Mouse (Mus musculus): ENCODE data around the gene Sbno1. TPM values are rescaled to one million over a fixed set of nuclear protein-coding genes. Genes with fewer than 3 reads are reported as not detected.

Gene Sbno1
- polyA plus RNA-seq, 1 experiment from 2014 or later = 70.7 TPM

GRCm38 (mm10) chr5:124359641-124360040, 66.2 kb downstream of the Sbno1 start:
- H3K4me1 ChIP-seq = peaks cover 4% of the 10 kb centered on the region; the same call in 1 of the 2 replicates
- H3K4me3 ChIP-seq = no peak overlapping the region
- no peak for ATAC-seq (ENCODE audit: insufficient number of reproducible peaks, low FRiP score, low TSS enrichment, low read depth)
- H3K9me3 ChIP-seq = no peaks in the 10 kb centered on the region
- 86% methylated on average over 2 of the region's 2 CpGs for WGBS
- H3K36me3 ChIP-seq = no peaks in the 10 kb centered on the region
- no peak overlapping the region for H3K4me2 ChIP-seq
- H3K27me3 ChIP-seq = no peaks in the 10 kb centered on the region
- no peak overlapping the region for H3K27ac ChIP-seq
- H3K9ac ChIP-seq = no peak overlapping the region

GRCm38 (mm10) chr5:124356695-124357094, 69.1 kb downstream of the Sbno1 start:
- 46% methylated on average over 3 of the region's 3 CpGs for WGBS
- H3K4me2 ChIP-seq = no peak overlapping the region
- H3K9me3 ChIP-seq = no peaks in the 10 kb centered on the region
- no peak overlapping the region for H3K27ac ChIP-seq
- ATAC-seq (ENCODE audit: insufficient number of reproducible peaks, low FRiP score, low TSS enrichment, low read depth) = no peak
- no peak overlapping the region for H3K4me3 ChIP-seq
- no peak overlapping the region for H3K9ac ChIP-seq
- H3K27me3 ChIP-seq = no peaks in the 10 kb centered on the region
- H3K4me1 ChIP-seq = peaks cover 12% of the 10 kb centered on the region
- no peaks in the 10 kb centered on the region for H3K36me3 ChIP-seq

- 4% methylated on average over 12 of the region's 12 CpGs for WGBS
- Histone ChIP-seq H3K9ac (peak overlapping the region; percentile 31; the same call in 1 of the 2 replicates), H3K36me3 (no peaks in the 10 kb centered on the region), H3K4me2 (peak overlapping the region; percentile 50), H3K4me1 (peaks cover 25% of the 10 kb centered on the region), H3K27me3 (no peaks in the 10 kb centered on the region), H3K9me3 (no peaks in the 10 kb centered on the region), H3K4me3 (peak overlapping the region; percentile 88), H3K27ac (no peak overlapping the region)
- no peak for ATAC-seq (ENCODE audit: insufficient number of reproducible peaks, low FRiP score, low TSS enrichment, low read depth)
Observed at GRCm38 (mm10) chr5:124355425-124355959, 70.3 kb downstream of the Sbno1 start.

GRCm38 (mm10) chr5:124354574-124355424, 71.0 kb downstream of the Sbno1 start:
- H3K27ac ChIP-seq = peak overlapping the region; percentile 98
- H3K4me2 ChIP-seq = peak overlapping the region; percentile 50
- H3K36me3 ChIP-seq = peaks cover 2% of the 10 kb centered on the region
- H3K9ac ChIP-seq = peak overlapping the region; percentile 100
- no peaks in the 10 kb centered on the region for H3K27me3 ChIP-seq
- peak; percentile 59 for ATAC-seq (ENCODE audit: insufficient number of reproducible peaks, low FRiP score, low TSS enrichment, low read depth)
- H3K4me1 ChIP-seq = peaks cover 29% of the 10 kb centered on the region
- WGBS = under 1% methylated on average over 40 of the region's 60 CpGs
- no peaks in the 10 kb centered on the region for H3K9me3 ChIP-seq
- peak overlapping the region; percentile 88 for H3K4me3 ChIP-seq

- under 1% methylated on average over 70 of the region's 132 CpGs for WGBS
- H3K4me1 ChIP-seq = peaks cover 29% of the 10 kb centered on the region
- no peaks in the 10 kb centered on the region for H3K9me3 ChIP-seq
- H3K4me2 ChIP-seq = peak overlapping the region; percentile 76
- H3K27ac ChIP-seq = peak overlapping the region; percentile 98
- no peaks in the 10 kb centered on the region for H3K27me3 ChIP-seq
- H3K36me3 ChIP-seq = peaks cover 11% of the 10 kb centered on the region
- H3K4me3 ChIP-seq = peak overlapping the region; percentile 88
- H3K9ac ChIP-seq = peak overlapping the region; percentile 100
- no peak for ATAC-seq (ENCODE audit: insufficient number of reproducible peaks, low FRiP score, low TSS enrichment, low read depth)
Observed at GRCm38 (mm10) chr5:124353726-124354547, 71.9 kb downstream of the Sbno1 start.

- H3K9ac ChIP-seq = peak overlapping the region; percentile 100
- peak overlapping the region; percentile 98 for H3K27ac ChIP-seq
- H3K4me3 ChIP-seq = peak overlapping the region; percentile 88
- under 1% methylated on average over 32 of the region's 32 CpGs for WGBS
- no peaks in the 10 kb centered on the region for H3K27me3 ChIP-seq
- no peak for ATAC-seq (ENCODE audit: insufficient number of reproducible peaks, low FRiP score, low TSS enrichment, low read depth)
- H3K4me2 ChIP-seq = peak overlapping the region; percentile 76
- H3K36me3 ChIP-seq = peaks cover 19% of the 10 kb centered on the region
- peaks cover 29% of the 10 kb centered on the region for H3K4me1 ChIP-seq
- no peaks in the 10 kb centered on the region for H3K9me3 ChIP-seq
Observed at GRCm38 (mm10) chr5:124353011-124353725, 72.6 kb downstream of the Sbno1 start.

- peak; percentile 83 for ATAC-seq (ENCODE audit: insufficient number of reproducible peaks, low FRiP score, low TSS enrichment, low read depth)
- H3K4me2 ChIP-seq = peak overlapping the region; percentile 76
- peak overlapping the region; percentile 98 for H3K27ac ChIP-seq
- peaks cover 29% of the 10 kb centered on the region for H3K4me1 ChIP-seq
- no peaks in the 10 kb centered on the region for H3K27me3 ChIP-seq
- whole genome bisulfite sequencing = 1% methylated on average over 23 of the region's 30 CpGs
- peaks cover 22% of the 10 kb centered on the region for H3K36me3 ChIP-seq
- no peaks in the 10 kb centered on the region for H3K9me3 ChIP-seq
- peak overlapping the region; percentile 88 for H3K4me3 ChIP-seq
- H3K9ac ChIP-seq = peak overlapping the region; percentile 100
Observed at GRCm38 (mm10) chr5:124352141-124352920, 73.5 kb downstream of the Sbno1 start.

GRCm38 (mm10) chr5:124351604-124352003, 74.2 kb downstream of the Sbno1 start:
- H3K36me3 ChIP-seq = peaks cover 27% of the 10 kb centered on the region
- H3K27me3 ChIP-seq = no peaks in the 10 kb centered on the region
- H3K4me3 ChIP-seq = peak overlapping the region; percentile 88
- peaks cover 29% of the 10 kb centered on the region for H3K4me1 ChIP-seq
- peak overlapping the region; percentile 76 for H3K4me2 ChIP-seq
- no peaks in the 10 kb centered on the region for H3K9me3 ChIP-seq
- 48% methylated on average over 3 of the region's 3 CpGs for WGBS
- peak overlapping the region; percentile 100; the same call in 1 of the 2 replicates for H3K9ac ChIP-seq
- ATAC-seq (ENCODE audit: insufficient number of reproducible peaks, low FRiP score, low TSS enrichment, low read depth) = no peak
- peak overlapping the region; percentile 98 for H3K27ac ChIP-seq

GRCm38 (mm10) chr5:124351111-124351560, 74.7 kb downstream of the Sbno1 start:
- Histone ChIP-seq H3K27ac (peak overlapping the region; percentile 98), H3K36me3 (peaks cover 31% of the 10 kb centered on the region), H3K4me1 (peaks cover 29% of the 10 kb centered on the region), H3K9me3 (no peaks in the 10 kb centered on the region), H3K9ac (peak overlapping the region; percentile 31; the same call in 1 of the 2 replicates), H3K4me2 (peak overlapping the region; percentile 76), H3K4me3 (peak overlapping the region; percentile 88), H3K27me3 (no peaks in the 10 kb centered on the region)
- 17% methylated on average over 7 of the region's 7 CpGs for WGBS
- ATAC-seq (ENCODE audit: insufficient number of reproducible peaks, low FRiP score, low TSS enrichment, low read depth) = peak; percentile 42

- Histone ChIP-seq H3K4me2 (peak overlapping the region; percentile 76; the same call in 1 of the 2 replicates), H3K4me3 (no peak overlapping the region), H3K27ac (peak overlapping the region; percentile 98), H3K36me3 (peaks cover 33% of the 10 kb centered on the region), H3K27me3 (no peaks in the 10 kb centered on the region), H3K9ac (no peak overlapping the region), H3K9me3 (no peaks in the 10 kb centered on the region), H3K4me1 (peaks cover 28% of the 10 kb centered on the region)
- 72% methylated on average over 2 of the region's 2 CpGs for WGBS
- ATAC-seq (ENCODE audit: insufficient number of reproducible peaks, low FRiP score, low TSS enrichment, low read depth) = no peak
Observed at GRCm38 (mm10) chr5:124350350-124350749, 75.5 kb downstream of the Sbno1 start.

Measured in limb, embryonic 15.5 days (tissue).